Mouse (Mus musculus) right cerebral cortex, adult 18-20 months (tissue): Measurements from ENCODE around the gene Gtpbp3.
A peak's percentile ranks its signal among the peaks of the same experiment; 100 is the strongest.

Experiments used
- DNase-seq: peaks from one replicate; pipeline ENCODE4 v3.0.0; 2022; ENCODE audit warnings: mixed read lengths

The Gtpbp3 gene

GRCm38 (mm10) chr8:71487691-71488445 is at the start of gene Gtpbp3:
Gtpbp3 (plus strand) TSS chr8:71488103.
- peak; percentile 87 for DNase-seq

DNA sequence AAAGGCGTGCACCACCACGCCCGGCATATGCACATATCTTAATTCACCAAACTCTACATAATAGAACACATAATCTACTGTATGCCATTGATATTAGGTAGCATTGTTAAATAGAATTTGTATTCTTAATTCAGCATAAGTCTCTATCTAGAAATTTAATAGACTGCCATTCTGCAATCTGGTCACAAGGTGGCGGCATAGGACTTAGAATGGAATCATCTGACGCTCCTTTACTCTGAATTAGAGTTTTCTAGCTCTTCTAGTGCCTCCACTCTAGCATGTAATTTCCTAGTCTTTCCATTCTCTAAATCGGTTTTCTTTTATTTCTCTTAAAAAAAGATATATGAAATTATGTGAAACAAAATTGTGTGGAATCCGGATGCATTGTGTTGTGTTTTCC is 46.5 kb upstream of the Gtpbp3 start:
- no peak for DNase-seq

DNA sequence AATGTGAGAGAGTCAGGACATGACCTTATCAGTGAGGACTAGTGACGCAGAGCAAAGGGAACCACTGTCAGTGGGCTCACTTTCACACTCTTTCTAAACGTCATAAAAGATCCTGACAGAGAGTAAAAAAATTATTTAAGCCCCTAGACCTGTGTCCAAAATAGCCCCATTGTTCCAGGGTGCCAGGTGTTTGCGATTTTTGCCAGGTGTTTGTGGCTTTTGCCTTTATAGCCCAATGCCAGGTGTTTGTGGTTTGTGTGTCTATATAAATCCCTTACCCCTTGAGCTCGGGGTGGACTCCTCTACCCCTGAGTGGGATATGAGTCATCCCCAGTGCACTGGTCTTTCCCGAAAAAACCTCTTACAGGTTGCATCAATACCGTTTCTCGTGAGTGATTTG is 42.8 kb upstream of the Gtpbp3 start:
- no peak for DNase-seq

DNA sequence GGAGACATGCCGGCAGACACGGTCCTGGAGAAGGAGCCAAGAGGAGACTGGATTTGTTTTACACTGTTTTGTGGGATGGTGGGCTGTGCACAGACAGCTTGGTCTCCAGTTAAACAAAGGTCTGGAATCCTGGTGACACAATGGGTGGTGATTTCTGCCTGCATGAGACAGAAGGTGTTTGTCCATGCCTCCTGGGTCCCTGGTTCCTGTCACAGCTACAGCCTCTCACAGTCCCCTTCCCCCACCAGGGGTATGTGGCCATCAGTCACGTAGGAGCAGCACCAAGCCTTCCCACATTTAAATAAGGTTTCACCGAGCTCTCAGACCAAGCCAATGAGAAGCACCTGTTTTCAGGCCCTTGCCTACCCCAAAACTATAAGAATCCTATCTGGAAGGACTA is 36.6 kb upstream of the Gtpbp3 start:
- no peak for DNase-seq

- no peak for DNase-seq
These were observed 36.1 kb upstream of the Gtpbp3 start for GRCm38 (mm10) chr8:71451777-71452176.

GRCm38 (mm10) chr8:71452669-71453068 is 35.2 kb upstream of the Gtpbp3 start:
- no peak for DNase-seq

GRCm38 (mm10) chr8:71454668-71455067 is 33.2 kb upstream of the Gtpbp3 start:
- no peak for DNase-seq

DNA sequence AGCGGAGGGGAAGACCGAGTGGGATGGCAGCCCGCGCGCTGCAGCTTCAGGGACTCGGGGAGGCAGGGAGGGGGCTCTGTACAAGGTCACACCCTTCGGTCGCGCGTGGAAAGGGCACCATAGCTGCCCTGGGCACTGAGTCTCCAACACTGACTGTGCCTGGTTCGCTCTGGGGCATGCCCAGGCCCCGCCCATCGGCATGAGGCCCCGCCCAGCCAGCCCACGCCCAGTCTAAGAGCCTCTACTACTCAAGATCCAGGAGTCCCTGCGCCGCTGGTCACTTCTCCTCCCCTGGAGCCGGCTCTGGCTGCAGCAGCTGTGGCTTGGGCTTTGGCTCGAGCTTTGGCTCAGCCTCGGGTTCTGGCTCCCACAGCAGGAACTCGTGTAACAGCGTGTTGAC is 31.0 kb upstream of the Gtpbp3 start:
- DNase-seq, result no peak

DNA sequence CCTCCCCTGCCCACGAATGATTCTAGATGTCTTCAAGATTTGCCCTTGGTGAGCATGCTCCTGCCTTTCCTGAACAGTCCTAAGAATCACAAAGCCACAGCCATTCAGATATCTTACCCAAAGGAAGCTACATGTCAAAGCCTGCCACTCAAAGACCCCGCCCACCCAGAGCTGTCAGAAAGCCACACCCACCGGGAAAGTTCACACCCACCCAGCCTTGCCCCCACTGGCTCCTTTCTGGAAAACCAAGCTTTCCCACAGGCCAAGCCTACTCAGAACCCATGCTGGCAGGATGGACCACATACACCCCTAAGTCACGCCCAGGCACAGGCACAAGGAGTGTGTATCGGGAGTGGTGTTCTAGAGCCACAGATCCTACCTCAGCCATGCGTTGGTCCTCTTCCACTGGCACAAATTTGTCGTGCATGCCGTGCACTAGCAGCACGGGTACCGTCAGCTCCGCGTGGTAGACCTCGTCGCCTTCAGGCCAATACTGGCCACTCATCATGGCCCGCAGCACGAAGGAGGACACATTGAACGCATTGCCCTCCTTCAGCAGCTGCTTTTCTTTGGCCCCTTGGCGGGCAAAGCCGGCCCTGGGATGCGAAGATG is 30.1 kb upstream of the Gtpbp3 start:
- no peak for DNase-seq

DNA sequence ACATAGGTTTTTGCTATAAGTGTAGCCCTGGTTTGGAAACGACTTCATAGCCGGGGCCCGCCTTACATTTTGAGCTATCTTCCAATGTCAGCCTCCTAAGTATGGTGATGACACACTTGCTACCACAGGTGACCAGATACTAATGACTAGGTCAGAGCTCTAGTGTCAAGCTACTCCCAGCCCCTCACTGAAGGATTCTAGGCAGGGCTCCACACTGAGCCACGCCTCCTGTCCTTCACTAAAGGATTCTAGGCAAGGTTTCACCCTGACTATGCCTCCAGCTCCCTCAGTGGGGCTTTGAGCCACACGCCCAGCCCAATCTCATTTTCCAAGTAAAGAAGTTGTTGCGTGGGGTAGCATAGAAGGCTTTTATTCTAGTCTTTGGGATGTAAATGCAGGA is 27.2 kb upstream of the Gtpbp3 start:
- no peak for DNase-seq

GRCm38 (mm10) chr8:71461152-71461840 is 26.6 kb upstream of the Gtpbp3 start:
- DNase-seq, result no peak

DNA sequence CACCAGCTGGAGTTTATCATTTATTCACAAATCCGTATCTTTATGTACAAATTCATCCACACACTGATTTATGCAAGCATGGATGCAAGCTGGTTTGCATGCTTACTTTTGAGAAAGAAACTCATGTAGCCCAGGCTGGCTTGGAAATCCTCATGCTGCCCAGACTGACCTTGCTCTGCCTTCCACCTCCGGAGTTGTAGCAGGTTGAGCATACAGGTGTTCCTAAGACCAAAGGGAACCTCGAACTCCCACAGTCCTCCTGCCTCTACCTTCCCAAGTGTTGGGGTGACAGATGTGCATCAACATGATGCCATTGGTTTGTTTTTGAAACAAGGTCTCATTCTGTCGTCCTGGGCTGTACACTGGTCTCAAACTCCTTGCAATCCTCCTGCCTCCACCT is 25.7 kb upstream of the Gtpbp3 start:
- DNase-seq, result no peak

GRCm38 (mm10) chr8:71462786-71463185 is 25.1 kb upstream of the Gtpbp3 start:
- DNase-seq, result peak; percentile 71

DNA sequence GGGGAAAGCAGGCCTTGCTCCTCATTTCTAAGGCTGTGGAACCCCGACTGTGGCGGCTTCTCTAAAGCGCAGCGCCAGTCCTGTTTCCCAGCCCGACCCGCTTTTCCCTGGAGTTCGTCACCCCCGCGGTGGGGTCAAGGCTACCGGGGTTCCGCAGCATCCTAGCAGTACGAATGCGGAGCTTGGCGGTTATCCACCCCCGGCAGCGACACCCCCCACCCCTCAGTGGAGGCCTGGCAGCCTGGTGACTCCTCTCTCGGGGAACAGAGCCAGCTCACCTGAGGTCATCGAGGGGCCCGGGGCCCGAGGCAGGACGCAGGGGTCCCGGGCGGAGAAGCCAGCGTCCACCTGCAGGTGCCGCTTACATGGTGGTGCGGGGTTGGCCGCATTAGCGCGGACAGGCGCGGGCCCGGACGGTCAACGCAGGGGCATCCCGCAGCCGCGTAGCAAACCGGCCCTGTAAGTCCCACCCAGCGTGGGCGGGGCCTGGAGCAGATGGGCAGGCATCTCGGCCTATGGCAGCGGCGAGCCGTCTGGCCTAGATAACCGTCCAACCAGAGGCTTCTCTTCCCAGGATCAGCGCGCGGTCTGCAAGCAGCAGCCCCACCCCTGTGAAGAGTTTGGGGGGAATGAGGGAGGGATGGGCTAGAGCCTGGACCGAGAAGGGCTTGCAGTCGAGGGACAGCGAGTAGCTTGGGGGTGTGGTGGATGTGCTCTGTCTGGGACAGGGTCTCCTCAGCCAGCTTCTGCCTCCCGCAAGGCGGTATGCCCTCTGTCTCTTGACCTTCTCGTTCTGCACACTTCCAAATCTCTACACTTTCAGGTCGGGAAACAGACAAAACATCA is 24.5 kb upstream of the Gtpbp3 start, which contains the start of gene Abhd8:
Gene Abhd8 (minus strand): TSS at position 468 of the 846 bp plus-strand sequence.
- DNase-seq, result peak; percentile 98

GRCm38 (mm10) chr8:71464513-71465500 is 23.1 kb upstream of the Gtpbp3 start, which contains the start of gene Mrpl34:
Mrpl34 (plus strand) TSS chr8:71464959.
- DNase-seq, result peak; percentile 99

GRCm38 (mm10) chr8:71465733-71466132 is 22.2 kb upstream of the Gtpbp3 start:
- DNase-seq, result no peak

GRCm38 (mm10) chr8:71466198-71466597 is 21.7 kb upstream of the Gtpbp3 start:
- DNase-seq, result no peak

DNA sequence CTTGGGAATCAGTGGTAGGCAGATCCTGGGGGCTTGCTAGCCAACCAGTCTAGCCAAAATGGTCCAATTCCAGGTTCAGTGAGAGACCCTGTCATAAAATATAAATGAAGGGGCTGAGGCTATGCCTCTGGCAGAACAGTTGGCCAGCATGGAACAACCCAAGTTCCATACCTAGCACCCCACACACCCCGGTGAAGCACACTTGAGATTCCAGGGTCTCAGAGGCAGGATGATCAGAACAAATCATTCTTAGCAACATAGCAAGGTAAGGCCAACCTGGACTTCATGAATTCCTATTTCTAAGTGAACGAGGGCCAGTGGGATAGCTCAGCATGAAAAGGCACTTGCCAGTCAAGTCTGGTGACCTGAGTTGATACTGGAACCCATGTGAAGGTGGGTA is 20.7 kb upstream of the Gtpbp3 start:
- DNase-seq, result no peak

- DNase-seq, result no peak
These were observed 19.9 kb upstream of the Gtpbp3 start for GRCm38 (mm10) chr8:71468001-71468400.

DNA sequence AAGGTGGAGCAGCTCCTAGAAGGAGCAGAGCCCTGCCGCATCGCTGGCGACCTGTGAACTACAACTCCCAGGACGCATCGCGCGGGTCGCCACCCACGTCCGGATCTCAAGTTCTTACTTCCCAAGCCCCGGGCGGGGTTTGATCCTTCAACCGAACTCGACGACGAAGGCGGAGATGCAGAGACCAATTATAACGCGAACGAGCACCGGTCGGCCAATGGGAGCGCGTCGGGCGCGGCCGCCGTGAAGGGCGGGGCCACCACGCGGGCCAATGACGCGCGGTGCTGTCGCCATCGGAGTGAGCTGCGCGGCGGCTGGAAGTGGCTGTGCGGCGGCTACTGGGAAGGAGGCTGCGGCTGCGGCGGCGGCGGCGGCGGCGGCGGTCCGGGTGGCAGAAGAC is 19.0 kb upstream of the Gtpbp3 start, which contains the start of gene Dda1:
Gene Dda1 (plus strand): TSS at position 284 of the 400 bp plus-strand sequence.
- DNase-seq, result peak; percentile 100

- DNase-seq, result peak; percentile 61
These were observed 18.5 kb upstream of the Gtpbp3 start for GRCm38 (mm10) chr8:71469411-71469810.
